Mouse (Mus musculus): ENCODE data around the gene 1700057G04Rik. TPM values are rescaled to one million over a fixed set of nuclear protein-coding genes. Genes with fewer than 3 reads are reported as not detected.

1700057G04Rik gene
- polyA plus RNA-seq, 1 experiment from 2014 or later = not detected

- Histone ChIP-seq H3K27me3 (ENCODE audit: insufficient read depth, low read length) (no peaks in the 10 kb centered on the region), H3K4me3 (ENCODE audit: low read depth, low read length) (no peak overlapping the region), H3K9ac (no peak overlapping the region), H3K36me3 (ENCODE audit: insufficient read depth) (no peaks in the 10 kb centered on the region), H3K9me3 (ENCODE audit: low read depth, low read length) (no peaks in the 10 kb centered on the region), H3K4me2 (no peak overlapping the region), H3K4me1 (ENCODE audit: insufficient read depth) (no peaks in the 10 kb centered on the region), H3K27ac (ENCODE audit: low read depth) (no peak overlapping the region)
- WGBS = 79% methylated on average over 6 of the region's 6 CpGs
- TF ChIP-seq CTCF (IDR thresholded peaks at IDR 0.05; ENCODE audit: low read depth) = no peak
- no peak for DNase-seq
- no peak for ATAC-seq (ENCODE audit: insufficient read depth)
Observed at GRCm38 (mm10) chr9:92335277-92335818, 26.2 kb downstream of the 1700057G04Rik start.

- Histone ChIP-seq H3K4me2 (no peak overlapping the region), H3K4me3 (ENCODE audit: low read depth, low read length) (no peak overlapping the region), H3K36me3 (ENCODE audit: insufficient read depth) (no peaks in the 10 kb centered on the region), H3K27me3 (ENCODE audit: insufficient read depth, low read length) (no peaks in the 10 kb centered on the region), H3K4me1 (ENCODE audit: insufficient read depth) (no peaks in the 10 kb centered on the region), H3K27ac (ENCODE audit: low read depth) (no peak overlapping the region), H3K9me3 (ENCODE audit: low read depth, low read length) (no peaks in the 10 kb centered on the region), H3K9ac (no peak overlapping the region)
- WGBS = 95% methylated on average over 1 of the region's 1 CpGs
- DNase-seq (no peak), ATAC-seq (ENCODE audit: insufficient read depth) (no peak)
- no peak for TF ChIP-seq CTCF (IDR thresholded peaks at IDR 0.05; ENCODE audit: low read depth)
Observed at GRCm38 (mm10) chr9:92337063-92337462, 27.9 kb downstream of the 1700057G04Rik start.

- no peaks in the 10 kb centered on the region for H3K36me3 ChIP-seq (ENCODE audit: insufficient read depth)
- no peak for ATAC-seq (ENCODE audit: insufficient read depth)
- no peaks in the 10 kb centered on the region for H3K27me3 ChIP-seq (ENCODE audit: insufficient read depth, low read length)
- no peak for TF ChIP-seq CTCF (IDR thresholded peaks at IDR 0.05; ENCODE audit: low read depth)
- no peak overlapping the region for H3K27ac ChIP-seq (ENCODE audit: low read depth)
- no peaks in the 10 kb centered on the region for H3K9me3 ChIP-seq (ENCODE audit: low read depth, low read length)
- WGBS = 71% methylated on average over 3 of the region's 3 CpGs
- no peak overlapping the region for H3K4me2 ChIP-seq
- no peak for DNase-seq
- no peaks in the 10 kb centered on the region for H3K4me1 ChIP-seq (ENCODE audit: insufficient read depth)
- H3K9ac ChIP-seq = no peak overlapping the region
- H3K4me3 ChIP-seq (ENCODE audit: low read depth, low read length) = no peak overlapping the region
Observed at GRCm38 (mm10) chr9:92337661-92338060, 28.5 kb downstream of the 1700057G04Rik start.

GRCm38 (mm10) chr9:92338954-92339353, 29.8 kb downstream of the 1700057G04Rik start:
- Histone ChIP-seq H3K9ac (no peak overlapping the region), H3K36me3 (ENCODE audit: insufficient read depth) (no peaks in the 10 kb centered on the region), H3K27me3 (ENCODE audit: insufficient read depth, low read length) (no peaks in the 10 kb centered on the region), H3K4me1 (ENCODE audit: insufficient read depth) (no peaks in the 10 kb centered on the region), H3K9me3 (ENCODE audit: low read depth, low read length) (no peaks in the 10 kb centered on the region), H3K4me3 (ENCODE audit: low read depth, low read length) (no peak overlapping the region), H3K27ac (ENCODE audit: low read depth) (no peak overlapping the region), H3K4me2 (no peak overlapping the region)
- no peak for DNase-seq
- no peak for TF ChIP-seq CTCF (IDR thresholded peaks at IDR 0.05; ENCODE audit: low read depth)
- ATAC-seq (ENCODE audit: insufficient read depth) = no peak
- 43% methylated on average over 1 of the region's 1 CpGs for WGBS

GRCm38 (mm10) chr9:92351924-92352323, 42.7 kb downstream of the 1700057G04Rik start:
- ATAC-seq (ENCODE audit: insufficient read depth) (no peak), DNase-seq (no peak)
- TF ChIP-seq CTCF (IDR thresholded peaks at IDR 0.05; ENCODE audit: low read depth) = no peak
- H3K4me2 ChIP-seq = no peak overlapping the region
- no peaks in the 10 kb centered on the region for H3K36me3 ChIP-seq (ENCODE audit: insufficient read depth)
- H3K4me3 ChIP-seq (ENCODE audit: low read depth, low read length) = no peak overlapping the region
- H3K27ac ChIP-seq (ENCODE audit: low read depth) = no peak overlapping the region
- no peak overlapping the region for H3K9ac ChIP-seq
- H3K4me1 ChIP-seq (ENCODE audit: insufficient read depth) = no peaks in the 10 kb centered on the region
- 100% methylated on average over 1 of the region's 1 CpGs for WGBS
- H3K9me3 ChIP-seq (ENCODE audit: low read depth, low read length) = no peaks in the 10 kb centered on the region
- no peaks in the 10 kb centered on the region for H3K27me3 ChIP-seq (ENCODE audit: insufficient read depth, low read length)

- 76% methylated on average over 3 of the region's 3 CpGs for WGBS
- no peak overlapping the region for H3K4me3 ChIP-seq (ENCODE audit: low read depth, low read length)
- H3K9ac ChIP-seq = no peak overlapping the region
- no peaks in the 10 kb centered on the region for H3K27me3 ChIP-seq (ENCODE audit: insufficient read depth, low read length)
- H3K27ac ChIP-seq (ENCODE audit: low read depth) = no peak overlapping the region
- H3K36me3 ChIP-seq (ENCODE audit: insufficient read depth) = no peaks in the 10 kb centered on the region
- no peaks in the 10 kb centered on the region for H3K9me3 ChIP-seq (ENCODE audit: low read depth, low read length)
- DNase-seq (no peak), ATAC-seq (ENCODE audit: insufficient read depth) (no peak)
- no peak for TF ChIP-seq CTCF (IDR thresholded peaks at IDR 0.05; ENCODE audit: low read depth)
- no peaks in the 10 kb centered on the region for H3K4me1 ChIP-seq (ENCODE audit: insufficient read depth)
- H3K4me2 ChIP-seq = no peak overlapping the region
Observed at GRCm38 (mm10) chr9:92353306-92353705, 44.1 kb downstream of the 1700057G04Rik start.

GRCm38 (mm10) chr9:92360691-92361310, 51.6 kb downstream of the 1700057G04Rik start:
- Histone ChIP-seq H3K4me1 (ENCODE audit: insufficient read depth) (no peaks in the 10 kb centered on the region), H3K9ac (no peak overlapping the region), H3K36me3 (ENCODE audit: insufficient read depth) (no peaks in the 10 kb centered on the region), H3K4me3 (ENCODE audit: low read depth, low read length) (no peak overlapping the region), H3K4me2 (no peak overlapping the region), H3K27me3 (ENCODE audit: insufficient read depth, low read length) (no peaks in the 10 kb centered on the region), H3K27ac (ENCODE audit: low read depth) (no peak overlapping the region), H3K9me3 (ENCODE audit: low read depth, low read length) (no peaks in the 10 kb centered on the region)
- TF ChIP-seq CTCF (IDR thresholded peaks at IDR 0.05; ENCODE audit: low read depth) = no peak
- no peak for ATAC-seq (ENCODE audit: insufficient read depth)
- WGBS = 66% methylated on average over 1 of the region's 1 CpGs
- DNase-seq = no peak
